In the genomic region with DNA sequence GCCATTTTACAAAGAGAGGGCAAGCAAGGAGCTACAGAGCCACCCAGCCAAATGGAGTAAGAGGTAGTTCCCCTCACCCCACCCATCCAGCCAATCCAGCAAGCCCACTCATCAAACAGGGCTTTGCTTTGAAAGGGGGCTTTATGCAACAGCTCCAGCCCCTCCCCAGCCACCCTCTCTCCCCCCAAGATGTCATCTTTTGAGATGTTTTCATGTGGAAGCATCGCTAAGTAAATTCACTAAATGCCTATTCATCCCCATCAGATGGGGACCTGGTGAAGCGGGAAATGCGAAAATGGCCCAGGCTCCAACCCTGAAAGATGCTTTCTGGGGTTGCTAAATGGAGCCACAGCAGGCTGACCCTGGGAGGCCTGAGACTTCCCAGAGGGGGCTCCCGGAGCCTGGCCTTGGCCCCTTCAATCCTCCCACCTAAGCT, we compare ENCODE assay signal across 20 mouse cellular contexts.
DNase-seq lines count a peak whose midpoint lies in the region; ATAC-seq and TF ChIP-seq lines count a peak whose summit lies in the region.
"Had no signal": no experiment of that assay in that cellular context is flagged by ENCODE, and none has a peak within 500 bp of the region (broad histone marks: within the 10 kb centered on the region; RNA-seq: fewer than 3 reads in every experiment).

No protein-coding gene starts in this region.

- peaks cover 30% of the 10 kb centered on the region for H3K27me3 ChIP-seq in midbrain, embryonic 11.5 days (ENCODE audit: control insufficient read depth, insufficient read depth, low read length)
- H3K27me3 ChIP-seq in midbrain, embryonic 16.5 days (ENCODE audit: control insufficient read depth, insufficient read depth, low read depth, low read length) = no peaks in the 10 kb centered on the region
- H3K27me3 ChIP-seq in forebrain, embryonic 15.5 days = no peaks in the 10 kb centered on the region
- no peaks in the 10 kb centered on the region for H3K27me3 ChIP-seq in hindbrain, postnatal 0 days (ENCODE audit: insufficient read depth, low read length)
- no peaks in the 10 kb centered on the region for H3K27me3 ChIP-seq in heart, embryonic 10.5 days (ENCODE audit: insufficient read depth, poor library complexity, severe bottlenecking)
- H3K27me3 ChIP-seq: liver, embryonic 15.5 days had no signal

- H3K4me3 ChIP-seq in midbrain, embryonic 11.5 days (ENCODE audit: low read depth, low read length) = no peak overlapping the region
- no peak overlapping the region for H3K4me3 ChIP-seq in midbrain, embryonic 16.5 days (ENCODE audit: low read depth, low read length)
- no peak overlapping the region for H3K4me3 ChIP-seq in forebrain, embryonic 15.5 days
- H3K4me3 ChIP-seq in hindbrain, postnatal 0 days (ENCODE audit: low read length) = no peak overlapping the region
- no peak overlapping the region for H3K4me3 ChIP-seq in heart, embryonic 10.5 days
- H3K4me3 ChIP-seq: limb, embryonic 10.5 days; liver, embryonic 15.5 days; myocyte had no signal

- H3K9ac ChIP-seq in midbrain, embryonic 11.5 days (ENCODE audit: low read length) = no peak overlapping the region
- H3K9ac ChIP-seq in midbrain, embryonic 16.5 days (ENCODE audit: low read depth, low read length) = no peak overlapping the region
- H3K9ac ChIP-seq in forebrain, embryonic 15.5 days (replicated peaks) = no peak overlapping the region
- no peak overlapping the region for H3K9ac ChIP-seq in hindbrain, postnatal 0 days (replicated peaks; ENCODE audit: low read length)
- H3K9ac ChIP-seq: liver, embryonic 15.5 days had no signal

- peak; percentile 87 for ATAC-seq in midbrain, embryonic 11.5 days (ENCODE audit: low FRiP score)
- ATAC-seq in midbrain, embryonic 16.5 days = no peak; the same call in 1 of the 2 replicates
- ATAC-seq in forebrain, embryonic 15.5 days (replicated peaks) = peak; percentile 89
- peak; percentile 65 for ATAC-seq in hindbrain, postnatal 0 days
- ATAC-seq: intestine, postnatal 0 days had no signal

- no peak overlapping the region for H3K4me2 ChIP-seq in midbrain, embryonic 11.5 days
- H3K4me2 ChIP-seq in midbrain, embryonic 16.5 days (ENCODE audit: low read length) = no peak overlapping the region
- H3K4me2 ChIP-seq in forebrain, embryonic 15.5 days (replicated peaks) = no peak overlapping the region
- no peak overlapping the region for H3K4me2 ChIP-seq in hindbrain, postnatal 0 days (ENCODE audit: low read depth, low read length)
- H3K4me2 ChIP-seq: liver, embryonic 15.5 days had no signal

- 16% methylated on average over 4 of the region's 4 CpGs for WGBS in midbrain, embryonic 11.5 days
- WGBS in midbrain, embryonic 16.5 days = 15% methylated on average over 4 of the region's 4 CpGs
- 9% methylated on average over 4 of the region's 4 CpGs for WGBS in forebrain, embryonic 15.5 days
- WGBS in hindbrain, postnatal 0 days = 34% methylated on average over 4 of the region's 4 CpGs
- 50% methylated on average over 4 of the region's 4 CpGs for WGBS in heart, embryonic 10.5 days

- H3K9me3 ChIP-seq in midbrain, embryonic 11.5 days (ENCODE audit: control insufficient read depth, low read length) = no peaks in the 10 kb centered on the region
- no peaks in the 10 kb centered on the region for H3K9me3 ChIP-seq in midbrain, embryonic 16.5 days (replicated peaks; ENCODE audit: control insufficient read depth, low read length, poor library complexity, severe bottlenecking)
- no peaks in the 10 kb centered on the region for H3K9me3 ChIP-seq in forebrain, embryonic 15.5 days
- no peaks in the 10 kb centered on the region for H3K9me3 ChIP-seq in hindbrain, postnatal 0 days (ENCODE audit: low read length)
- no peaks in the 10 kb centered on the region for H3K9me3 ChIP-seq in heart, embryonic 10.5 days
- H3K9me3 ChIP-seq: limb, embryonic 10.5 days; liver, embryonic 15.5 days had no signal

- H3K27ac ChIP-seq in midbrain, embryonic 11.5 days (ENCODE audit: low read depth, low read length) = no peak overlapping the region
- H3K27ac ChIP-seq in midbrain, embryonic 16.5 days (ENCODE audit: low read length) = no peak overlapping the region
- H3K27ac ChIP-seq in forebrain, embryonic 15.5 days (replicated peaks) = peak overlapping the region; percentile 57
- no peak overlapping the region for H3K27ac ChIP-seq in hindbrain, postnatal 0 days
- H3K27ac ChIP-seq in heart, embryonic 10.5 days = no peak overlapping the region
- H3K27ac ChIP-seq: limb, embryonic 10.5 days; liver, embryonic 15.5 days; stomach, postnatal 0 days had no signal

- no peaks in the 10 kb centered on the region for H3K36me3 ChIP-seq in midbrain, embryonic 11.5 days (ENCODE audit: control insufficient read depth, insufficient read depth, low read length)
- no peaks in the 10 kb centered on the region for H3K36me3 ChIP-seq in midbrain, embryonic 16.5 days (ENCODE audit: control insufficient read depth, insufficient read depth, low read length)
- H3K36me3 ChIP-seq in forebrain, embryonic 15.5 days = no peaks in the 10 kb centered on the region
- no peaks in the 10 kb centered on the region for H3K36me3 ChIP-seq in hindbrain, postnatal 0 days (ENCODE audit: insufficient read depth, low read length)
- H3K36me3 ChIP-seq in heart, embryonic 10.5 days = no peaks in the 10 kb centered on the region
- H3K36me3 ChIP-seq: limb, embryonic 10.5 days; liver, embryonic 15.5 days had no signal

- DNase-seq in midbrain, embryonic 11.5 days (ENCODE audit: low spot score, missing footprints) = peak; percentile 92
- peak; percentile 34 for DNase-seq in hindbrain, postnatal 0 days (ENCODE audit: low spot score)
- no peak for DNase-seq in liver
- no peak for DNase-seq in heart, adult 8-10 months (ENCODE audit: low spot score)
- DNase-seq in cerebellum, postnatal 14 days = no peak
- no peak for DNase-seq in heart, embryonic 10.5 days (ENCODE audit: low spot score)
- DNase-seq: adrenal gland, adult 2 months; cerebellum, adult 9-10 months; heart, adult 18-20 months; heart, postnatal 14 days; kidney, postnatal 14 days; lung, postnatal 4 days; thymus, postnatal 36 days had no signal

- H3K4me1 ChIP-seq in midbrain, embryonic 11.5 days (ENCODE audit: control insufficient read depth, insufficient read depth, low read length) = peaks cover 22% of the 10 kb centered on the region
- H3K4me1 ChIP-seq in midbrain, embryonic 16.5 days (ENCODE audit: control insufficient read depth, insufficient read depth, low read length) = peaks cover 9% of the 10 kb centered on the region; the same call in 1 of the 2 replicates
- peaks cover 25% of the 10 kb centered on the region for H3K4me1 ChIP-seq in forebrain, embryonic 15.5 days
- H3K4me1 ChIP-seq in hindbrain, postnatal 0 days (ENCODE audit: insufficient read depth, low read length) = no peaks in the 10 kb centered on the region; the same call in 1 of the 2 replicates
- no peaks in the 10 kb centered on the region for H3K4me1 ChIP-seq in heart, embryonic 10.5 days
- H3K4me1 ChIP-seq: limb, embryonic 10.5 days; liver, embryonic 15.5 days had no signal

- no peak for TF ChIP-seq CTCF in hindbrain, postnatal 0 days (IDR thresholded peaks at IDR 0.05; ENCODE audit: low read depth)

Comparison
In these comparisons a context has a peak if more than half of its experiments do, and no peak if none do; other contexts are left out.
1. DNase-seq: peak in midbrain, embryonic 11.5 days (single experiment) and hindbrain, postnatal 0 days (single experiment); none in liver (single experiment), heart, adult 8-10 months (single experiment), cerebellum, postnatal 14 days (0 of 2) and heart, embryonic 10.5 days (single experiment).